Mouse (Mus musculus) left cerebral cortex, adult 18-20 months (tissue): ENCODE measurements around the gene Zfp65. TPM values are rescaled to one million over a fixed set of nuclear protein-coding genes. Genes with fewer than 3 reads are reported as not detected.
A peak's percentile ranks its signal among the peaks of the same experiment; 100 is the strongest.
"Not testable (repeated sequence)": the region's sequence is repeated elsewhere in the genome, so short reads cannot be mapped to it uniquely, and the experiment has no call there.

Source experiments
- DNase-seq, 2 experiments: peaks; one replicate each; pipeline ENCODE4 v3.0.0; 2021 to 2022; ENCODE audit warnings: low spot score in 2 of 2, mixed read lengths in 1 of 2
- long read RNA-seq, 2 experiments: library from polyadenylated mRNA; stranded (forward); transcript quantifications; one replicate each; pipeline ENCODE4 v2.0.0; 2021
- total RNA-seq, 2 experiments: library from RNA; stranded (reverse); gene quantifications; 2 replicates each; pipeline ENCODE4 v1.2.3; 2021

Gene Zfp65
- 10 to 100 TPM; 14.1 to 14.4 TPM for total RNA-seq
- long read RNA-seq, experiment 1, partial matches to known transcripts, result 0 of 2 reads
- long read RNA-seq, experiment 1, other reads (novel, unspliced or antisense), result 2 of 2 reads
- long read RNA-seq, experiment 2, partial matches to known transcripts, result 0 of 1 reads
- long read RNA-seq, experiment 2, other reads (novel, unspliced or antisense), result 1 of 1 reads

DNA sequence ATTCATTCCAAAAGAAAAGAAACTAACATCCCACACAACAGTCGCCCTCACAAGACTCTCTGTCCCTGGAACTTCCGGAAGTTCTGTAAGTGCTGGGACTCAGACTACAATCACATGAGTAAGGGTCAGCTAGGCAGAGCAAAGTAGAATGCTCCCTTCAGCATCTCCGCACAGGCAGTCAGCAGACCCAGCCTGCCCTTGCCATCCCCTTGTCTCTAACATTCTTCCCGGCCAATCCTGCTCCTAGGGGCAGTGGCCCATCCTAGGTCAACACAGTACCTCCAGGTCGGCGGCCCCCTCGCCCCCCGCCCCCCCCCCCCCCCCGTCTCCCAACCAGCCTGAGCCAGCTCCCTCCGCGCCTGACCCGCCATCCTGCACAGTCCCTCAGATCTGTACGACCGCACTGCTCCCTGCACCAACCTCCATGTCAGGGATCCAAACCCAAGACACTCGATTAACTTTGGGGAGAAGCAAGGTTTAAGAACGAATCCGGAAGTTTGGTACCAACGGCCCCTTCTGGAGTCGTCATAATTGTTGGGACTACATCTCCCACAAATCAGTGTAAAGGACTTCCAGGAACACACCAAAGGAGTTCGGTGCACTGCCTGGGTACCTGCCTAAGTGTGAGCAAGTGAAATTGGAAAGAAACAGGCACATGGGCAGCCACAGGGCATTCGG is at the start of gene Zfp65:
TSS of gene Zfp65 (minus strand) at position 533 of the 678 bp plus-strand sequence.
- DNase-seq, result peak; percentile 40 to 58

DNA sequence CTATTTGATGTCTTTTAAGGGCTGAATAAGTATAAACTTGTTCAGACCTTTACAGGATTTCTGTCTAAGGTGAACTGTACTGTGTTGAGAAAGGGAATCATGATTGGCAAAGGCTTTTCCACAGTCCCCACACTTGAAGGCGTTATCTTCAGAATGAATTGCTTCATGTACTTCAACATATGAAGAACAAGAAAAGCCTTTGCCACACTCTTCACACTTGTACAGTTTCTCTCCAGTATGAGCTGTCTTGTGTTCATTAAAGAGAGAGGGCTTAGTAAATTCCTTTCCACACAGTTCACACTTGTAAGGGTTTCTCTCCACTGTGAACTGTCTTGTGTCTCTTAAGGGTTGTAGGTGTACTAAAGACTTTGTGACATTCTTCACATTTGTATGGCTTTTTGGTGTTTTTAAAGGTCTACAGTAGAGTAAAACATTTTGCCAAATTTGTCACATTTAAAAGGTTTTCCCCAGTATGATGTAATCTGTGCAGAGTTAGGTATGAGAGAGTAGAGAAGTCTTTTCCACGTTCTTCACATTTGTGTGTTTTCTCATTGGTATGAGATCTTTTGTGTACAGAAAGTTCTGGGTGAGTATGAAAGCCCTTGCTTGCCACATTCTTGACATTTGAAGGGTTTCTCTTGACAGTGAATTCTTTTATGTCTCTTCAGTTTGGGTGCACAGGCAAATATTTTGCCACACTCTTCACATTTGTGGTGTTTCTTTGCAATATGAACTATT is 34.2 kb upstream of the Zfp65 start:
- DNase-seq, result no peak

DNA sequence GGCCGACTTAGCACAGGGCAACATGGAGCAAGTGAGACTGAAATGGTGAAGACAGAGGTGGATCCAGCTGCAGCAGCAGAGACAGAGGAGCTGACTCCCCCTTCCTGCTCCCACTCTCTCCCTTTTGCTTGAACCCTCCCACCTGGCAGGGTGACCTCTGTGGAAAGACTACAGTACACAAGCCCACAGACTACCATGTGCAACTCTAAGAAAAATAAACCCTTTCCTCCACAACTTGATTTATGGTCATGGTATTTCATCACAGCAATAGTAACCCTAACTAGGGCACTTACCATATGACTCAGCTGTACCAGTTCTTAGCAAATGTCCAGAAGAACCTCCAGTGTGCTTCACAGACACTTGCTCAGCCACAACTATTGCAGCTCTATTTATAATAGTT is 31.0 kb upstream of the Zfp65 start:
- DNase-seq, result no peak

DNA sequence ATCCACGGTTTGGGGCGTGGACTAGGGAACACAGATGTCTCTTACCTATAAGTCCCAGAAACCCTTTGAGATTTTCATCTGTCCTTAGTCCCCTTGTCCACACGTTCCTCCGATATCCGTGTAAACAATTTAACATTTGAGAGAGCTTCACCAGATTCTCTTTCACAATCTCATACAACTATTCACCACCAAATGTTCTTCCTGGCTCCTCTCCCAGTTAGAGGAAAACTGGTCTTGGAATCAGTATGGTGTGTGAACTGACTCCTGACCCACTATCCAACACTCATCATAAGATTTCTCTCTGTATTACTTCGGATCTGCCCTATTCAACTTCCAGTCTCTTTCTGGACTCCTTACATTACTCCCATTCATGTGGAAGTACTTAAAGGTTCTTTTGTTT is 26.8 kb upstream of the Zfp65 start:
- no peak for DNase-seq

DNA sequence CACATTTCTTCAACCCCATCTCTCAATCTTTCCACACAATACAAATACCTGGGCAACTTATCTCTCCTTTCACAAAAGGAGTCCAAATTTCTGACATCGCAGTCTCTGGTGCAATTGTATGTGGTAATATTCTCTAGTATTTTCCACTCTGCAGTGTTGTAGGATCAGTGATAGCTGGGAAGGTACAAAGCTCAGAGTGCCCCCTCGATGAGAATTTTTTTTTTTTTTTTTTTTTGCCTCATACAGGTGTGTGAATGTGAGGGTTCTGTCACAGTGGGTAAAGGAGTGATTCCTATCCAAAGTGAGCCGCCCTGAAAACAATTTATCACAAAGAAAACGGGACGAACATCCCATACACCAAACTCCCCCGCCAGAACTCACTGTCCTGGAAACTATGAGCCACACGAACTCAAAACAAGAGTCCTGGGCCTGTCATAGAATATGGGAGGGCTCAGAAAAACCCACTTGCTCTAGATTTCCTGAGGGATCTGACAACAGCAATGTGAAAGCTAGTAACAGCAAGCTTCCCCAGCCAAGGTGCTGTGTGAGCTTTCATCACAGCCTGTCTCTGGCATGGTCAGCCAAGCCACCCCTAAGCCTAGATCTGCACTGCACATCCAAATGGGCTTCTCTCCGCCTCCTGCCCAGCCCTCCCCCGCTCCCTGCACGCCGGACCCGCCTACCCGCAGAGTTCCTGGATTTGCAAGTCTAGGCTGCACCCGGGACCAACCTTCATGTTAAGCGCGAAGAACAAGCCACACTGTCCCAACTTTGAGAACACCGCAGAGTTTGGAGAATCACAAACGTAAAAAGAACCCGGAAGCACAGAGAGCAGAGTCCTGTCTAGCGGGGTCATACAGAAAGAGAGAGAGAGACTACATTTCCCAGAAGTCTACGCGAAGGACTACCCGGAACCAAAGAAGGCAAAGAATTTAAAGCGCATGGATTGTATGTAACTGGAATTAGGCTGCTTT is 25.6 kb upstream of the Zfp65 start, which contains the start of gene Zfp85:
TSS of gene Zfp85 (minus strand) at position 896 of the 974 bp plus-strand sequence.
- DNase-seq, result peak; percentile 48 to 51

DNA sequence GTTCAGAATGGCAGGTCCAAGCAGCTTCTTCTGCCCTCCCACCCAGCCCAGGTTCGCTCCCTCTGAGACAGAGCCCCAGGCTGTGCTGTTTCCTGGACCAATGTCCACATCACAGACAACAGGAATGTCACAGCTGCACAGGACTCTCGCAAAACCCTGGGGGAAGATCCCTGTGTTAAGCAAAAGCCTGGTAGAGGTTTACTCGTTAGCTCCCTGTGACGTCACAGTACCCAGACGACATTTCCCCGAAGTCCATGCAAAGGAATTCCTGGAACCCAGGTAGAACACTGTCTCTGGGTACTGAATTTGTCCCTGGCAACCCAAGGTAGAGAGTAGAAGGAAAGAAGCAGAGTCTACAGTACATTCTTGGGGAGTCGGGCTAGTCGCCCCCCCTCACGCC is 14.9 kb upstream of the Zfp65 start:
- no peak for DNase-seq

DNA sequence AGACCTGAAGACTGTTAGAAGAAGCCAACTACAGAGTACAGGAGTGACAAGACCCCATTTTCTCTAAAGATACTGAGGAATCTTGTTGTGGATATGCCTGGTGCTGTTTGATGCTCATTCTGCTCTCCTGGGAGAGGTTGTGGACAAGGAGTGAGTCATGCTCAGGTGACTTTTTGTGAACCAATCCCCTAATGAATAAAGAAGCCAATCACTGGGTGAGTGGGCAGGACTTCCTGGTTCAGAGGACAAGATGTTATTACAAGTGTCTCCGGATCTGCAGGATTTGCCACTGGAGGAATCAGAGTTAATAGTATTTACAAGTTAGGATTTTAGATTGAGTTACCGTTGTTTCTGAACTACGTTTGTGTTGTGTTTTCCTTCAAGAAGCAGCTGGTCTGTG is 14.0 kb upstream of the Zfp65 start:
- DNase-seq, result no peak

DNA sequence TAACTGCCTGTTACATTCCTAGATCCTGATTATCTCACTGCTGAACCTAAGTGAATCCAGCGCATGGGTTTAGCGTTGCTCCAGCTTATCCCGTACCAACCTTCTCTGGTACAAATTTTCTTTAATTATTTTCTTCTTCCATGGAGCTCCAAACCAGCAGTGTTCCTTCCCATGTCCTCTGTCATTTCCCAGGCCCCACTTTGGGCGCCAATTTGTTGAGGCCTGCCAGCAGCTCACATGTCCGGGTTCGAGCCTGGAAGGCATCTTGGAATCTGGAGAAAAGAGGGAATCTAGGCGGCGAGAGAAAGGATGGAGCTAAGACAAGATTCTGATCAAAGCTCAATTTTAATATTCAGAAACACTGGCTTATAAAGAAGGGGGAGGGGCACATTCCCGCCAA is 5.4 kb upstream of the Zfp65 start:
- DNase-seq, result not testable (repeated sequence)

DNA sequence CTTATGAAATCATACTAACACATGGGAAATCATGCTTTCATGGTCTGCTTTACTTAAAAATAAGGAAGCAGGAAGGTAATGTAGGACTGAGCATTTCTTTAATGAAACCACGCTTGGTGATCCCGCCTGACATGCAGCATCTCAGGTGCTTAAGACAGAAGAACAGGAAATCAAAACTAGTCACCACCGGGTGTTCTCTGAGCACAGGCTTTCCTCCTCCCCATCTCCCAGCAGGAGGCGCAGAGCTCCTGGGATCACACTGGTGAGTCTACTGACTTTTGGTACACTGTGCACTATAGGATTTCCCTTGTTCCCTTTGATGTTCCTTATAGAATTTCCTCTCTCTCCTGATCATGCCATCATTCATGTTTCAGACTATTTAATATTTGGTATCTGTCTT is 468 bp upstream of the Zfp65 start:
- DNase-seq, result peak; percentile 23 to 44

DNA sequence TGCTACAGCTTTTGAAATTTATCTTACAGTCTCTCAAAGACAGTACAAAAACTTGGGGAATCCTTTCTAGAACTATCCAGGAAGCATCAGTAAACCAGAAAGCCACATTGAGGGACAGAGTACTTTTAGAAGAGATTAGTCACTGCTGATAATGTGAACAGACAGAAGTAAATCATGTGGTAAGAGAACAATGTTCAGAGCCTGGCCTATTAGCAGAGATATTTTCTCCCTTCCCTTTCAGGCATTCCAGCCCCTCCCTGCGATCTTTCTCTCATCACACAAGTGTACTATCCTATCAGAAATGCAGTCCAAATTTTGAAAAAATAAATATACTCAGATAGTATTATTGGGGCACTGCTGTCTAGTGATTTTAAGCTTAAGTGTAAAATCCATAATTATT is 867 bp downstream of the Zfp65 start:
- DNase-seq, result no peak

DNA sequence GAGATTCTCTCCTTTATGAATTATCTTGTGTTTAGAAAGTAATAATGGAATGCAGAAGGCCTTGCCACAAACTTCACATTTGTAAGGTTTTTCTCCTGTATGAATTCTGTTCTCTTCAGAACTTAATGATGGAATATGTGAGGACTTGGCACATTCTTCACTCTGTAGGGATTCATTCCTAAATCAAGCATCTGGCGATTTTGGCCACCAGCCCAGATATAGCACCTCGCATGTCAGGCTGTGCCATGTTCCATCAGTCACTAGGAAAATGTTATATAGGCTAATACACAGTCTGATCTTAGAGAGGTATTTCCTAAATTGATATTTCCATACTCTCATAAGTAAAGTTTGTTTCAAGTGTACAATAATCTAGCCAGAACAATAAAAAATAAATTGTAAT is 3.6 kb downstream of the Zfp65 start:
- not testable (repeated sequence) for DNase-seq

DNA sequence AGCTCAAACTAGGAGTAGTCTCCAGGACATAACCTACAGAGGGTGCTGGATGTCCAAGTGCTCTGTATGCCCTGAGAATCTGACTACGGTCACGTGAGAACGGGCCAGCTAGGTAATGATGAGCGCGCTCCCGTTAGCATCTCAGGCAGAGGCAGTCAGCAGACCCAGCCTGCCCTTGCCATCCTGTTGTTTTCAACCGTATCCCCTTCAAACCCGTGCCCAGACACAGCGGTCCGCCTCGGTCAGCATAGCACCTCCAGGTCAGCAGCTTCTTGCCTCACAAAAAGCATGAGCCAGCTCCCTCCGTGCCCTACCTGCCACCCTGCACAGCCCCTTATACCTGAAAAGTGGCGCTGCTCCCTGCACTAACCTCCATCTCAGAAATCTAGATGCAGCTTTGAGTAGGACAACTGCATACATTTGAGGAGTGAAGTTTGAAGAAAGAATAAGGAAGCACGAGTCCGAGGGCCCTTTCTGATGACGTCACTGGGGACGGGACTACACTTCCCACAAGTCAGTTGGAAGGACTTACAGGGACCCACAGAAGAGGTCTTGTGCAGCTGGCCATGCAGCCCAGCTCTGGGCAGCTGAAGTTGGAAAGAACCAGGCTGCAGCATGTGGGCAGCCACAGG is 5.0 kb downstream of the Zfp65 start:
- peak; percentile 90 to 91 for DNase-seq

DNA sequence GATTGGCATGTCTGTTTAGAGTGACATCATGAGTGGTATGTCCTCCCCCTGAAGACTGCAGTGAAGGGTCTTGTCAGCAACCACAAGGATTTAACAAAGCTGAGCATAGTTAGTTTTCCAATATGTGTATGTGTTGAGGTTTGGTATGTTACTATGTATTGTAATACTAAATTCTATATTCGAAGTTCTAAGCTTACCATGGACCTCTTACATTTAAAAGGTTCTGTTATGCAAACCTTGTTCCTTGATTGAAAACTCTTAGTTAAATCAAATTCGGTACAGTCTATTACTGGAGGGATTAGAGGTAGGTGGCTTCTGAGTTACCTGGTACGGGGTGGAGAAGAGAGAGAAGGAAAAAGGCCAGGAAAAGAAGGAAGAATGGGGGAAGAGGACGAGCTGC is 42.0 kb downstream of the Zfp65 start, which contains the start of gene Zfp738:
TSS of gene Zfp738 (minus strand) at position 101 of the 400 bp plus-strand sequence.
- no peak for DNase-seq

DNA sequence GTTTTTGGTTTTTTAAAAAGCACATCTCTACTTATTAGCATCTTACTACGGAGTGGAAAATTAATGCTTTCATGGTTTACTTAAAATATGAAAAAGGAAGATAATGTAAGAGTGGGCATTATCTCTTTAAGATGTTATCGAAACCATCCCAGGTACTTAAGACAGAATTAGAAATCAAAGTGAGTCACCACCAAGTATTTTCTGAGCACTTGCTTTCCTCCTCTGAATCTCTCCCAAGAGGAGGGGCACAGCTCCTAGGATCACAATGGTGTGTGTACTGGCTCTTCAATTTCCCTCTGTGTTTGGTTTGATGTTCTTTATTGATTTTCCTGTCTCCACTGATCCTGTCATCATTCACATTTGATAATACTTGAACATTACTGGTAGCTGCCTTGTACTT is 45.1 kb downstream of the Zfp65 start:
- DNase-seq, result not testable (repeated sequence)

DNA sequence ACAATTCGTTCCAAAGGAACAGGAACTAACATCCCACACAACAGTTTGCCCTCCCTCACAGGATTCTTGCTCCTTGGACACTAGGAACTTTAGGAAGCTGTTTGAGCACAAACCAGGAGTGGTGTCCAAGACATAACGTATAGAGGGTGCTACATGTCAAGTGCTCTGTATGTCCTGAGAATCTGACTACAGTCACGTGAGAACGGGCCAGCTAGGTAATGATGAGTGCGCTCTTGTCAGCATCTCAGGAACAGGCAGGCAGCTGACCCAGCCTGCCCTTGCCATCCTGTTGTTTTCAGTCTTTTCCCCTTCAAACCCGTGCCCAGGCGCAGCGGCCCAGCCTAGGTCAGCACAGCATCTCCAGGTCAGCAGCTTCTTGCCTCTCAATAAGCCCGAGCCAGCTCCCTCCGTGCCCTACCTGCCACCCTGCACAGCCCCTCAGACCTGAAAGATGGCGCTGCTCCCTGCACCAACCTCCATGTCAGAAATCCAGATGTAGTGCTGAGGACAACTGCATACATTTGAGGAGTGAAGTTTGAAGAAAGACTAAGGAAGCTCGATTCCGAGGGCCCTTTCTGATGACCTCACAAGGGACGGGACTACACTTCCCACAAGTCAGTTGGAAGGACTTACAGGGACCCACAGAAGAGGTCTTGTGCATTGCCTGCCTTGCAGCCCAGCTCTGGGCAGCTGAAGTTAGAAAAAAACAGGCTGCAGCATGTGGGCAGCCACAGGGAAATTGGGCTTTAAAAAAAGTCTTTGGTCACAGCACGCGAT is 45.8 kb downstream of the Zfp65 start:
- peak; percentile 89 to 91 for DNase-seq

DNA sequence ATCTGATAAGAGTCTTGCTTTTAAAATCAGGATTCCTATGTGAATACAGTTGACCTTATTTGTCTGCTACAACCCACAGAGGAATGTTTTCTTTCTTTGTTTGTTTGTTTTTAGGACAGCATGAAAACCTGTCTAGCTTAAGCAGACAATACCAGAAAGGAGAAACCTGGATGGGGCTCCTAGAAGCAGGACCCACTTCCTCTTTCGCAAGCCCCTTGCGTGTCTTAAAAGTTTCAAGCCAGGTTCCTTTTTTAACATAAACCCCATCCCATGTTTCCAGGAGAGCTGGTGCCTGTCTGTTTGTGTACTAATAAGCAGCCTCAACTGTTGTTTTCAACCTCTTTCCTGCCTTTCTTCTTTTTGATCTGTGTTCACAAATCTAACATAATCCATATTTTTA is 54.1 kb downstream of the Zfp65 start:
- DNase-seq, result no peak
